Mouse (Mus musculus): ENCODE data around the gene Prkce. TPM values are rescaled to one million over a fixed set of nuclear protein-coding genes. Genes with fewer than 3 reads are reported as not detected.

Prkce gene
- polyA plus RNA-seq, 1 experiment from 2014 or later: 9.6 TPM

DNA sequence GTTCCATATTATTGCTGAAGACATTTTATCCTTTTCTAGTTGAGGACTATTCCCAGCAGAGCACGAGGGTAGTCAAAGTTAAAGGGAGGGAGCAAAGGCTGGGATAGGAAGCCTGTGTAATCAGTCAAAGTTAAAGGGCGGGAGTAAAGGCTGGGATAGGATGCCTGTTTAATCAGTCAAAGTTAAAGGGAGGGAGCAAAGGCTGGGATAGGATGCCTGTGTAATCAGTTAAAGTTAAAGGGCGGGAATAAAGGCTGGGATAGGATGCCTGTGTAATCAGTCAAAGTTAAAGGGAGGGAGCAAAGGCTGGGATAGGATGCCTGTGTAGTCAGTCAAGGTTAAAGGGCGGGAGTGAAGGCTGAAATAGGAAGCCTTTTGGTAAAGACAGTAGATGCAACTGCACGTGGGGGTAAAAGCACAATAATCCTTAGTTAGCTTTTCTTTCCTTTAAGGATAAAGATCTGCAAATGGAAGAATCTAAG, 16.7 kb upstream of the Prkce start:
- Histone ChIP-seq H3K4me1 (replicated peaks) (peaks cover 8% of the 10 kb centered on the region; the same call in 1 of the 2 replicates), H3K4me3 (no peak overlapping the region), H3K36me3 (no peaks in the 10 kb centered on the region), H3K9ac (no peak overlapping the region), H3K4me2 (peak overlapping the region; percentile 39; the same call in 1 of the 2 replicates), H3K9me3 (replicated peaks) (no peaks in the 10 kb centered on the region), H3K27ac (no peak overlapping the region), H3K27me3 (no peaks in the 10 kb centered on the region)
- ATAC-seq (replicated peaks; ENCODE audit: insufficient number of reproducible peaks, insufficient read depth, low FRiP score, low read depth): peak; percentile 91
- WGBS: 15% methylated on average over 5 of the region's 5 CpGs

DNA sequence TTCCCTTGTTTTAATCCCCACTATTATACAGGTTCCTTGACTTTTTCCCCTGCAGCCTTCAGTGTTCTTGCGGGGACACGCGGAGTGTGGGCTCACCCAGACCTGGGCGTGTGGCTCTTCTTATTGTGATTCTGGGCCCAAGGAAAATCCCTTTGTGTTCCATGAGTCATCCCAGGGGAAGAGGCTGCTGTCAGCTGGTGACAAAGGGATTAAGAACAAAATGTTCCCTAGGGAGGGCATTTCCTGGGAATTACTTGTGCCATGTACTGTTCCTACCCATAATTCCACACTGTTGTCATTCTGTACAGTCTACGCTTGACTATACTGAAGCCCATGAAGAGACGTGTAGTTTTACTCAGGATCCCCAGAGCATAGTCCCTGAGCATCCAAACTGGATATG, 10.6 kb upstream of the Prkce start:
- Histone ChIP-seq H3K27me3 (no peaks in the 10 kb centered on the region), H3K4me1 (replicated peaks) (peaks cover 9% of the 10 kb centered on the region), H3K4me2 (no peak overlapping the region), H3K9ac (no peak overlapping the region), H3K36me3 (no peaks in the 10 kb centered on the region), H3K27ac (no peak overlapping the region), H3K4me3 (no peak overlapping the region), H3K9me3 (replicated peaks) (no peaks in the 10 kb centered on the region)
- ATAC-seq (replicated peaks; ENCODE audit: insufficient number of reproducible peaks, insufficient read depth, low FRiP score, low read depth): no peak
- WGBS: 79% methylated on average over 6 of the region's 6 CpGs

DNA sequence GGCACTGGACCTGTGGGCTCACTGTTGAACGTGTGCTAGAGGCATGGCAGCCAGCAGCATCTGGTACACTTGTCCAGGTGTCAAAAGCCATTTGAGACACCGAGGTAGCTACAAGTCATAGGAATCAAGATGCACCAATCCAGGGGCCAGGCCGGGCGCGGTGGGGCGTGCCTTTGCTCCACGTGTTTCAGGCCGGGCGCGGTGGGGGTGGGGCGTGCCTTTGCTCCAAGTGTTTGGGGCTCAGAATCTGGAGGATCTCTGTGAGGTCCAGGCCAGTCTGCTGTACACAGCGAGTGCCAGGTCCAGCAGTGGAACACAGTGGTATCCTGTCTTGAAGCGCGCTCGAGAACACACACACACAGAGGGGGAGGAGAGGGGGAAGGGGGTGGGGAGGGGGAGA, 4.9 kb upstream of the Prkce start:
- WGBS: 67% methylated on average over 15 of the region's 15 CpGs

DNA sequence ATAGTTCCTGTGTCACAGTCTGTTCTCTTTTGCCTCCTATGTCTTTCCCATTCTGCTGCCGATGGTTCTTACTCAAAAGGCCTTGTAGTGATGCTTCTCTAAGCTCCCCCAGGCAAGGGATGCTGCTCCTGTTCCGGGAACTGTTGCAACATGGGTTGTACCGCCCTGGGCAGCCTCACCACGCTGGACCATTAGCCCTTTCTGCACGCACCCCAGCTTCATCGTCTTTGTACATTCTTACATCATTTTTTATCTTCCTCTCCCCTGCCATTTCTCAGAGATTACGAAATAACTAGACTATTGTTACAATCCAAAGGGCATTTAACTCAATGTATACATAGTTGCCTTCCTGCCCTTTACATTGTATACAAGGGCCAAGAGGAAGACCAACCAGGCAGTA, 3.2 kb upstream of the Prkce start:
- Histone ChIP-seq H3K9me3 (replicated peaks) (no peaks in the 10 kb centered on the region), H3K4me3 (no peak overlapping the region), H3K27ac (no peak overlapping the region), H3K9ac (no peak overlapping the region), H3K27me3 (no peaks in the 10 kb centered on the region), H3K36me3 (no peaks in the 10 kb centered on the region), H3K4me1 (replicated peaks) (peaks cover 23% of the 10 kb centered on the region), H3K4me2 (no peak overlapping the region)
- WGBS: 74% methylated on average over 7 of the region's 7 CpGs
- no peak for ATAC-seq (replicated peaks; ENCODE audit: insufficient number of reproducible peaks, insufficient read depth, low FRiP score, low read depth)

More for the DNA sequence above, 4.9 kb upstream of the Prkce start:
- no peak overlapping the region for H3K27ac ChIP-seq
- H3K4me3 ChIP-seq: no peak overlapping the region
- H3K36me3 ChIP-seq: no peaks in the 10 kb centered on the region
- H3K9me3 ChIP-seq (replicated peaks): no peaks in the 10 kb centered on the region
- H3K27me3 ChIP-seq: no peaks in the 10 kb centered on the region
- ATAC-seq (replicated peaks; ENCODE audit: insufficient number of reproducible peaks, insufficient read depth, low FRiP score, low read depth): no peak
- H3K4me2 ChIP-seq: no peak overlapping the region
- H3K4me1 ChIP-seq (replicated peaks): peaks cover 15% of the 10 kb centered on the region
- H3K9ac ChIP-seq: no peak overlapping the region

DNA sequence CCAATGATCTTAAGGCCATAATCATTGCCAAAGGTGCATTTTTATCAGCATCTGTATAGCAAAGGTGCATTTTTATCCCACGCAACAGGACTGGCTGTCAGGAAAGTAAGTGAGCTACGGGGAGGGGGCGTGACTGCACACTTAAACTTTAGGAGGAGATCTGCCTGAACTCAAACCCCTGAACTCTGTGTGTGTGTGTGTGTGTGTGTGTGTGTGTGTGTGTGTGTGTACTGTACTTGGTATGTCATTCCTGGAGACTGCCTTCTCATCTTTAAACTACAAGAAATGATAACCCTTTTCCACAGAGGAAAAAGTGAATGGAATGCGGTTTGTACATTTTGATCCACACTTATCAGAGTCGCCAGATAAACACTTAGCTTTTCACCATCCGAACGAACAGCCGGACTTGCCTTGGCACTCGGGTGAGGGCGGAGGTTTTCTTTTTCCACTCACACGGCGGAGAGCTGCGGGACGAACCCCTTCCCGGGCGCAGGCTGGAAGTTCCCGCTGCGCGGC, 1.5 kb upstream of the Prkce start:
- Histone ChIP-seq H3K4me3 (peak overlapping the region; percentile 85), H3K36me3 (no peaks in the 10 kb centered on the region), H3K9me3 (replicated peaks) (no peaks in the 10 kb centered on the region), H3K27ac (peak overlapping the region; percentile 99), H3K4me1 (replicated peaks) (peaks cover 40% of the 10 kb centered on the region), H3K9ac (peak overlapping the region; percentile 94), H3K27me3 (no peaks in the 10 kb centered on the region), H3K4me2 (peak overlapping the region; percentile 80)
- no peak for ATAC-seq (replicated peaks; ENCODE audit: insufficient number of reproducible peaks, insufficient read depth, low FRiP score, low read depth)
- 2% methylated on average over 19 of the region's 19 CpGs for WGBS

DNA sequence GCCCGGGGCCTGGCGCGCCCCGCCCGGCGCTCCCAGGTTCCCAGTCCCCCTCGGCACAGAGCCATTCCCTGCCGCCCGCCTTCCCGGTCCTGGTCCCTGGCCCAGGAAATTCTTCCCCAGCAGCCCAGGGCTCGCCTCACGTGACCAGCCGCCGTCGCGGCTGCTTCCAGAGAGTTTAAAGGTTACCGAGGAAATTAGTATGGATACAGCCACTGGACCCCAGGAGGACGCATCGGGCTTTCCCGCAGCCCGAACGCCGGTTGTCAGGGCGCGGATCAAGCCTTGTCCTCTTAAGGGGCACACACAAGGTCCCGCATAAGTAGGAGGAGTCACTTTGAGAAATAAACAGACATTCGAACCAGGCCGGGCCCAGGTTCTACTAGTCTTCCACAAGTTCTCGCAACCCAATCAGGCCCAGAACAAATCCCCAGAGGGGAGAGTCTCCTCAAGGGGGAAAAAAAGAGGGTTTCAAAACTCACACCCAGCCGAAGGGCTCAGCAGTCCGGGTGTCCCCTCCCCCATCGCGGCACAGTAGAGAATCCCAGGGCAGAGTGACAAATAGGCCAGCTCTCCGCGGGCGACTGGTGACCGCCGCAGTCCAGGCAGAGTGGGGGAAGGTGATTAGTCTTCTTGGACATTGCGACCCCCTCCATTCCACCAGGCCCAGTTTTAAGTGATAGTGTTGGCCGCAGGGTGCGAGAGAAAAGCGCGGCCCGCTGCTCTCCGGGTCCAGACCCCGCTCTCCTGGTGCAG, 842 bp upstream of the Prkce start:
- H3K27ac ChIP-seq: peak overlapping the region; percentile 99
- ATAC-seq (replicated peaks; ENCODE audit: insufficient number of reproducible peaks, insufficient read depth, low FRiP score, low read depth): peak; percentile 64
- H3K36me3 ChIP-seq: no peaks in the 10 kb centered on the region
- H3K9me3 ChIP-seq (replicated peaks): no peaks in the 10 kb centered on the region
- H3K4me3 ChIP-seq: peak overlapping the region; percentile 85
- H3K9ac ChIP-seq: peak overlapping the region; percentile 94
- peak overlapping the region; percentile 80 for H3K4me2 ChIP-seq
- H3K27me3 ChIP-seq: no peaks in the 10 kb centered on the region
- peaks cover 39% of the 10 kb centered on the region for H3K4me1 ChIP-seq (replicated peaks)
- WGBS: under 1% methylated on average over 46 of the region's 46 CpGs

DNA sequence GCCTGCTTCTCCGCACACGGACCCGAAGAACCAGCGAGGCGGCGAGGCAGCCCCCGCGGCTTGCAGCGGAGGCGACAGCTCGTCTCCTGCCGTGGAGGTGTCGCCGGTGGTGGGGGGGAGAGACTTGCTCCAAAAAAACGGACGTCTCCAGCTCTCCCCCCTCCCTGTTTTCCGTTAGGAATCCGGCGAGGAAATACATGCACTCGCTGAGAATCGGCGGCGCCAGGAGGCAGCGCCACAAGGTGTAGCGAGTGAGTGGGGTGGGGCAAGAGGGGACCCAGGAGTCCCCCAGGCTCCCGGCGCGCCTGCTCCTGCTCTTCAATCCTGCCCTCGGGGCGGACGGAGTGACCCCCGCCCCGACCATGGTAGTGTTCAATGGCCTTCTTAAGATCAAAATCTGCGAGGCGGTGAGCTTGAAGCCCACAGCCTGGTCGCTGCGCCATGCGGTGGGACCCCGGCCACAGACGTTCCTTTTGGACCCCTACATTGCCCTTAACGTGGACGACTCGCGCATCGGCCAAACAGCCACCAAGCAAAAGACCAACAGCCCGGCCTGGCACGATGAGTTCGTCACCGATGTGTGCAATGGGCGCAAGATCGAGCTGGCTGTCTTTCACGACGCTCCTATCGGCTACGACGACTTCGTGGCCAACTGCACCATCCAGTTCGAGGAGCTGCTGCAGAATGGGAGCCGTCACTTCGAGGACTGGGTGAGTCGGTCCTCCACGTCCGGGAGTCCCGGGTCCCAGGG, 821 bp downstream of the Prkce start:
- under 1% methylated on average over 60 of the region's 64 CpGs for WGBS
- Histone ChIP-seq H3K36me3 (peaks cover 5% of the 10 kb centered on the region; the same call in 1 of the 2 replicates), H3K27ac (peak overlapping the region; percentile 99), H3K27me3 (no peaks in the 10 kb centered on the region), H3K4me3 (peak overlapping the region; percentile 85), H3K4me1 (replicated peaks) (peaks cover 38% of the 10 kb centered on the region), H3K9me3 (replicated peaks) (no peaks in the 10 kb centered on the region), H3K4me2 (peak overlapping the region; percentile 80), H3K9ac (peak overlapping the region; percentile 94)
- ATAC-seq (replicated peaks; ENCODE audit: insufficient number of reproducible peaks, insufficient read depth, low FRiP score, low read depth): peak; percentile 2; the same call in 1 of the 2 replicates

DNA sequence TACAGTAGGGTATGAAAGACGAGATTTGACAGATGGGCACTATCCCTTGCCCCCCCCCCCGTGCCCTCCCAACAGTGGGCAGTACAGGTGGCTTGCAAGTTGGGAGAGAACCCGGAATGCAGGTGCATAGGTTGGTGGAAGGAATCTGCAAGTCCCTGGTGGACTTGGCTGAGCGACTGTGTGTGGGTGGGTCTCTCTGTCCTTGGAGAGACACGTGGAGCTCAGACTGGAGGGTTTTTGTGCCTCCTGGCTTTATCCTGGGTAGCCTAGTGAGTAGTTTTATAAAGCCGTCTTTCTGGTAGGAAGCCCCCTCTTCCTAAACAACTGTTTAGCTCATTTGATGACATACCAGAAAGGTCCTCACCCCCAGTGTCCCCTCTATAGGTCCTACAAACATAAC, 1.5 kb downstream of the Prkce start:
- no peak overlapping the region for H3K27ac ChIP-seq
- ATAC-seq (replicated peaks; ENCODE audit: insufficient number of reproducible peaks, insufficient read depth, low FRiP score, low read depth): no peak

DNA sequence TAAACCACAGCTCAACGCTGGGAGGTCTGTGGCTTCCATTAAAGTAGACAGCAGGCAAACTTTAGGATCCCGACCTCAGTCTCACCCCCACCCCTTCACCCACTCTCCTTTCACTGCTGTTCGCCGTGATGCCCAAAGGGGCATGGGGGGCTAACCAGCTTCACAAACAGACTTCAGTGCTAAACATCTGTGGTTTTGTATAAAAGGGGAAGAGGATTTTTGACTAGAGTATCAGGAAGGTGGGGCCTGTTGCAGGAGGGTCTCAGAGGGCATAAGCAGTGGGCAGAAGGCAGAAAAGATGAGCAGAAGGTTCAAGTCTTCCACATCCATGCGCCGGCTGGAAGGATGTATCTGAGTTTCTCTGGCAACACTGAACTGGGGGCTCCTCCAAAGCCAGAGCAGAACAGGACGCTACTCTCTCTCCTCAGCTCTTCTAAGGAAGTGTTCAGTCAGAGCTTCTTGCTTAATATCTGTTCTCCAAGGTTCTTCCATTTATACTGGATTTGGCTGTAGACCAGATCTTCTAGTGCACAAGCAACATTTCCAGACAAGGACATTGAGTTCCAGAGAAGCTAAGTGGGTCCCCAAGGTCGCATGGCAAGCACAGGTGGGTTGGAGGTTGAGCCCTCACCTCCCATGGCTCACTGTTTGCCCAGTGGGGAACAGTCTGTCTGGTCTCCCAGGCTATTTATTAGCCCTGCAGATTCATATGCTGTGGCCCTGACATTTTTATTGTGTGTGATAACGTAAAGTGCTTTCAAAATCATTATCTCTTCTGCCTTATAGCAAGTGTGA, 2.8 kb downstream of the Prkce start:
- Histone ChIP-seq H3K9ac (0 out of 2 replicates have a peak overlapping the region, but pooled peaks have one; percentile 94), H3K36me3 (peaks cover 6% of the 10 kb centered on the region; the same call in 1 of the 2 replicates), H3K9me3 (replicated peaks) (no peaks in the 10 kb centered on the region), H3K27ac (no peak overlapping the region), H3K4me2 (peak overlapping the region; percentile 80), H3K4me1 (replicated peaks) (peaks cover 32% of the 10 kb centered on the region), H3K27me3 (no peaks in the 10 kb centered on the region), H3K4me3 (peak overlapping the region; percentile 85)
- ATAC-seq (replicated peaks; ENCODE audit: insufficient number of reproducible peaks, insufficient read depth, low FRiP score, low read depth): no peak
- 47% methylated on average over 9 of the region's 9 CpGs for WGBS

More for the DNA sequence above, 1.5 kb downstream of the Prkce start:
- no peaks in the 10 kb centered on the region for H3K9me3 ChIP-seq (replicated peaks)
- peaks cover 33% of the 10 kb centered on the region for H3K4me1 ChIP-seq (replicated peaks)
- peak overlapping the region; percentile 85 for H3K4me3 ChIP-seq
- peak overlapping the region; percentile 80 for H3K4me2 ChIP-seq
- peaks cover 6% of the 10 kb centered on the region; the same call in 1 of the 2 replicates for H3K36me3 ChIP-seq
- no peaks in the 10 kb centered on the region for H3K27me3 ChIP-seq
- 8% methylated on average over 6 of the region's 6 CpGs for WGBS
- peak overlapping the region; percentile 94 for H3K9ac ChIP-seq

DNA sequence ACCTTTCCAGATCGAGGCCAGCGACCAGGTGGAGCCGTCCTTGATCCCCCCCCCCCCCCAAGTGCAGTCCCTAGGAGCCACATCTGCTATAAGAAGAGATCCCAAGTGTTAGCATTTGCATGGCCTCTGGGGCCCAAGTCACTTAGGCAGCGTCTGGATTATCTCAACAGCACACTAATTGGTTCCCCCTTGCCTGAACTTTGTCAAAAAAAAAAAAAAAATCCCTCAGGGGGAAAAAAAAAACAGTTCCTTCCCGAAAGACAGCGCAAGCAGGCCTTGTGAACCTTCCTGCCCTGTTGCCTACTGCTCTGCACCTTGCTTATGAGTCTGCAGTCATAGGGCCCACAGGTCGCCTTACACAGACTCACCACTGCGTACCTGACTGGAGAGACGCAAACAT, 7.9 kb downstream of the Prkce start:
- no peak overlapping the region for H3K4me3 ChIP-seq
- H3K27ac ChIP-seq: no peak overlapping the region
- H3K9me3 ChIP-seq (replicated peaks): no peaks in the 10 kb centered on the region
- H3K36me3 ChIP-seq: peaks cover 6% of the 10 kb centered on the region; the same call in 1 of the 2 replicates
- ATAC-seq (replicated peaks; ENCODE audit: insufficient number of reproducible peaks, insufficient read depth, low FRiP score, low read depth): no peak
- WGBS: 59% methylated on average over 9 of the region's 9 CpGs
- no peak overlapping the region for H3K4me2 ChIP-seq
- peaks cover 15% of the 10 kb centered on the region for H3K4me1 ChIP-seq (replicated peaks)
- no peaks in the 10 kb centered on the region for H3K27me3 ChIP-seq
- H3K9ac ChIP-seq: no peak overlapping the region
